Mouse (Mus musculus): ENCODE data around the gene Castor2. TPM values are rescaled to one million over a fixed set of nuclear protein-coding genes. Genes with fewer than 3 reads are reported as not detected.

The Castor2 gene
- total RNA-seq (2023), result 1 to 10 TPM; 6.9 to 7.3 TPM

GRCm38 (mm10) chr5:134099496-134100211, at the start of gene Castor2:
TSS of gene Castor2 (plus strand) at chr5:134099711.

GRCm38 (mm10) chr5:134176169-134176881, 76.8 kb downstream of the Castor2 start, which contains the start of gene Rcc1l:
TSS of gene Rcc1l (minus strand) at chr5:134176774.

GRCm38 (mm10) chr5:134183880-134184808, 84.6 kb downstream of the Castor2 start, which contains the start of gene Gtf2ird2:
TSS of gene Gtf2ird2 (plus strand) at chr5:134184019.

Other genes with a start within 250 kb of the Castor2 start
- 10 to 100 TPM; 16.4 to 19.6 TPM for gene Rcc1l, start 77.1 kb downstream of the Castor2 start, total RNA-seq (2023)
- gene Gtf2ird2, start 84.3 kb downstream of the Castor2 start, total RNA-seq (2023), result 10 to 100 TPM; 18.7 to 19.3 TPM
- 100 to 1,000 TPM; 274 to 314 TPM for gene Ncf1, start 129.9 kb downstream of the Castor2 start, total RNA-seq (2023)
- gene Gtf2i, start 215.0 kb downstream of the Castor2 start, total RNA-seq (2023), result 10 to 100 TPM; 84.1 to 88.6 TPM

Measured in B cell, adult 67 days (primary cell).